Mouse (Mus musculus) cortical plate, adult 2 months (tissue): ENCODE measurements around the gene Hc.

Experiments
- CTCF ChIP-seq: fragments of 200-500 bp; IDR thresholded peaks from 2 replicates; pipeline ENCODE4 v1.5.1; 2011; ENCODE audit warnings: mild to moderate bottlenecking, control low read depth, low read length; ENCODE audit not compliant: insufficient read depth; ENCODE audit errors: extremely low read depth
- POLR2A ChIP-seq: fragments of 200-500 bp; IDR thresholded peaks from 2 replicates; pipeline ENCODE4 v1.6.1; 2011; ENCODE audit warnings: mild to moderate bottlenecking, low read length, control low read depth; ENCODE audit not compliant: insufficient read depth; ENCODE audit errors: extremely low read depth

- TF ChIP-seq CTCF (no peak), POLR2A (no peak)
Observed at GRCm38 (mm10) chr2:35067117-35067516, 5.9 kb upstream of the Hc start.
